Mouse (Mus musculus) CH12.LX (cell line): ENCODE results near the gene Slc39a3. TPM values are rescaled to one million over a fixed set of nuclear protein-coding genes. Genes with fewer than 3 reads are reported as not detected.

Experiments used
- DNase-seq: peaks from one replicate; pipeline ENCODE4 v3.0.0-alpha.2; 2013; ENCODE audit errors: extremely low read depth
- H3K27ac ChIP-seq: 2 replicates; pipeline ENCODE4 v1.5.1; 2012; ENCODE audit warnings: low read depth, mild to moderate bottlenecking, control low read depth, moderate library complexity; ENCODE audit not compliant: insufficient read depth
- H3K27me3 ChIP-seq: replicated peaks from 2 replicates; pipeline ENCODE3; 2012; ENCODE audit warnings: inconsistent platforms
- H3K36me3 ChIP-seq, 2 experiments: replicated peaks in 1 of 2; 2 replicates each; pipeline versions ENCODE3 to v1.6.1; 2012; ENCODE audit warnings: inconsistent platforms in 1 of 2, low read length in 1 of 2, mild to moderate bottlenecking in 1 of 2, mixed read lengths in 1 of 2, moderate library complexity in 1 of 2; ENCODE audit not compliant: control insufficient read depth in 1 of 2, insufficient read depth in 1 of 2
- H3K4me1 ChIP-seq, 2 experiments: 2 replicates each; pipeline ENCODE4 v1.6.1; 2012; ENCODE audit warnings: inconsistent platforms in 1 of 2, moderate library complexity in 1 of 2; ENCODE audit not compliant: insufficient read depth in 2 of 2, control insufficient read depth in 1 of 2
- H3K4me2 ChIP-seq: 2 replicates; pipeline ENCODE4 v1.6.1; 2012; ENCODE audit warnings: low read depth, mild to moderate bottlenecking, control low read depth; ENCODE audit not compliant: poor library complexity, insufficient read depth, severe bottlenecking
- H3K4me3 ChIP-seq, 3 experiments: fragments of 150-350 bp in 1 of 3; sonication (generic) in 1 of 3; replicated peaks in 1 of 3; 2 replicates each; pipeline versions ENCODE3 to v1.5.1; 2011 to 2012; ENCODE audit warnings: low read depth in 2 of 3, low read length in 2 of 3, mild to moderate bottlenecking in 2 of 3, moderate library complexity in 2 of 3, control low read depth in 1 of 3, improper control_type of control experiment in 1 of 3, inconsistent platforms in 1 of 3, mixed read lengths in 1 of 3; ENCODE audit not compliant: poor library complexity in 1 of 3
- H3K79me2 ChIP-seq: replicated peaks from 2 replicates; pipeline ENCODE4 v1.6.1; 2012; ENCODE audit warnings: mild to moderate bottlenecking, moderate library complexity; ENCODE audit not compliant: control insufficient read depth, poor library complexity, insufficient read depth, severe bottlenecking; ENCODE audit errors: extremely low read depth
- H3K9ac ChIP-seq: 2 replicates; pipeline ENCODE4 v1.6.1; 2012; ENCODE audit warnings: low read depth, mild to moderate bottlenecking, control low read depth, moderate library complexity; ENCODE audit not compliant: insufficient read depth
- H3K9me3 ChIP-seq: replicated peaks from 2 replicates; pipeline ENCODE3; 2012; ENCODE audit warnings: low read length, inconsistent platforms, mixed read lengths
- BHLHE40 ChIP-seq: IDR thresholded peaks from 2 replicates; pipeline ENCODE4 v1.6.1; 2011; ENCODE audit warnings: mild to moderate bottlenecking, low read depth, low read length, improper control_type of control experiment
- CHD1 ChIP-seq: IDR thresholded peaks from 2 replicates; pipeline ENCODE4 v1.6.1; 2012; ENCODE audit warnings: low read depth, low read length, improper control_type of control experiment, inconsistent platforms
- CHD2 ChIP-seq: IDR thresholded peaks from 2 replicates; pipeline ENCODE4 v1.6.1; 2011; ENCODE audit warnings: low read length, improper control_type of control experiment
- CTCF ChIP-seq, 2 experiments: IDR thresholded peaks in 1 of 2; conservative IDR thresholded peaks in 1 of 2; 2 replicates each; pipeline ENCODE4 v1.5.1; 2011 to 2012; ENCODE audit warnings: low read depth in 2 of 2, low read length in 2 of 2, improper control_type of control experiment in 1 of 2, inconsistent platforms in 1 of 2, mild to moderate bottlenecking in 1 of 2, moderate library complexity in 1 of 2
- ELF1 ChIP-seq: IDR thresholded peaks from 2 replicates; pipeline ENCODE4 v1.6.1; 2014; ENCODE audit warnings: low read depth, mild to moderate bottlenecking, inconsistent platforms, low read length, improper control_type of control experiment
- EP300 ChIP-seq: IDR thresholded peaks from 2 replicates; pipeline ENCODE4 v1.6.1; 2011; ENCODE audit warnings: low read length, improper control_type of control experiment
- ETS1 ChIP-seq: conservative IDR thresholded peaks from 2 replicates; pipeline ENCODE4 v1.6.1; 2012; ENCODE audit warnings: low read depth, mild to moderate bottlenecking, inconsistent platforms, low read length, improper control_type of control experiment, moderate library complexity
- HCFC1 ChIP-seq: IDR thresholded peaks from 2 replicates; pipeline ENCODE4 v1.6.1; 2012; ENCODE audit warnings: low read depth, mild to moderate bottlenecking, inconsistent platforms, low read length, improper control_type of control experiment
- IRF4 ChIP-seq: IDR thresholded peaks from 2 replicates; pipeline ENCODE4 v1.6.1; 2014; ENCODE audit warnings: low read depth, mild to moderate bottlenecking, inconsistent platforms, low read length, improper control_type of control experiment
- JUND ChIP-seq: conservative IDR thresholded peaks from 2 replicates; pipeline ENCODE4 v1.6.1; 2011; ENCODE audit warnings: low read depth, low read length, improper control_type of control experiment
- KAT2A ChIP-seq: IDR thresholded peaks from 2 replicates; pipeline ENCODE4 v1.6.1; 2012; ENCODE audit warnings: low read length, improper control_type of control experiment, inconsistent platforms; ENCODE audit not compliant: insufficient replicate concordance
- MAFK ChIP-seq: IDR thresholded peaks from 2 replicates; pipeline ENCODE4 v1.6.1; 2011; ENCODE audit warnings: low read length, improper control_type of control experiment; ENCODE audit not compliant: insufficient replicate concordance
- MAX ChIP-seq: IDR thresholded peaks from 2 replicates; pipeline ENCODE4 v1.6.1; 2011; ENCODE audit warnings: low read length, improper control_type of control experiment
- MEF2A ChIP-seq: IDR thresholded peaks from 2 replicates; pipeline ENCODE4 v1.6.1; 2014; ENCODE audit warnings: low read depth, mild to moderate bottlenecking, inconsistent platforms, low read length, improper control_type of control experiment, borderline replicate concordance
- MXI1 ChIP-seq: IDR thresholded peaks from 2 replicates; pipeline ENCODE4 v1.6.1; 2011; ENCODE audit warnings: mild to moderate bottlenecking, low read depth, low read length, improper control_type of control experiment
- MYC ChIP-seq: IDR thresholded peaks from 2 replicates; pipeline ENCODE4 v1.6.1; 2011; ENCODE audit warnings: low read depth, mild to moderate bottlenecking, improper control_type of control experiment, low read length
- NELFE ChIP-seq: IDR thresholded peaks from 2 replicates; pipeline ENCODE4 v1.6.1; 2011; ENCODE audit warnings: low read depth, low read length, improper control_type of control experiment
- POLR2A ChIP-seq: IDR thresholded peaks from 2 replicates; pipeline ENCODE4 v1.6.1; 2011; ENCODE audit warnings: low read depth, mild to moderate bottlenecking, improper control_type of control experiment, low read length
- RAD21 ChIP-seq: IDR thresholded peaks from 2 replicates; pipeline ENCODE4 v1.6.1; 2011; ENCODE audit warnings: low read depth, mild to moderate bottlenecking, low read length, improper control_type of control experiment, moderate library complexity
- RCOR1 ChIP-seq: conservative IDR thresholded peaks from 2 replicates; pipeline ENCODE4 v1.6.1; 2012; ENCODE audit warnings: low read depth, mild to moderate bottlenecking, inconsistent platforms, low read length, improper control_type of control experiment
- SIN3A ChIP-seq: IDR thresholded peaks from 2 replicates; pipeline ENCODE4 v1.6.1; 2012; ENCODE audit warnings: low read length, improper control_type of control experiment, inconsistent platforms
- SMC3 ChIP-seq: IDR thresholded peaks from 2 replicates; pipeline ENCODE4 v1.6.1; 2011; ENCODE audit warnings: low read depth, low read length, improper control_type of control experiment
- TBP ChIP-seq: conservative IDR thresholded peaks from 2 replicates; pipeline ENCODE4 v1.6.1; 2011; ENCODE audit warnings: low read depth, low read length, improper control_type of control experiment
- TCF12 ChIP-seq: IDR thresholded peaks from 2 replicates; pipeline ENCODE4 v1.6.1; 2014; ENCODE audit warnings: low read depth, mild to moderate bottlenecking, inconsistent platforms, low read length, improper control_type of control experiment
- USF1 ChIP-seq: IDR thresholded peaks from 2 replicates; pipeline ENCODE4 v1.6.1; 2014; ENCODE audit warnings: low read depth, mild to moderate bottlenecking, inconsistent platforms, low read length, improper control_type of control experiment
- USF2 ChIP-seq: conservative IDR thresholded peaks from 2 replicates; pipeline ENCODE4 v1.6.1; 2011; ENCODE audit warnings: low read depth, low read length, improper control_type of control experiment
- ZNF384 ChIP-seq: IDR thresholded peaks from 2 replicates; pipeline ENCODE4 v1.6.1; 2012; ENCODE audit warnings: low read depth, low read length, improper control_type of control experiment, inconsistent platforms
- dilution Hi-C: fragments of 300-500 bp; cut with MboI; formaldehyde crosslinking; loops from 2 replicates; pipeline ENCODE4 v1.14.3; 2020; ENCODE audit warnings: low sequenced_read_pairs; ENCODE audit not compliant: extremely low pct_unique_long_range_greater_than_20kb, extremely low pct_ligation_motif_present
- in situ Hi-C: fragments of 300-500 bp; cut with MboI; formaldehyde crosslinking; loops from 3 replicates; pipeline ENCODE4 v1.14.3; 2019; ENCODE audit warnings: low sequenced_read_pairs, low pct_ligation_motif_present, low pct_unique_long_range_greater_than_20kb, mixed read lengths
- polyA plus RNA-seq: library from polyadenylated mRNA; unstranded; fragments of >175 nt; gene quantifications from 2 replicates; pipeline ENCODE4 v1.2.1, GENCODE M21; 2012; ENCODE audit warnings: low read depth; ENCODE audit not compliant: insufficient read length
- total RNA-seq, 2 experiments: library from RNA; depleted of rRNA; stranded (reverse); fragments of 300-350 nt in 1 of 2; fragments of >200 nt in 1 of 2; gene quantifications; 2 replicates each; pipeline ENCODE4 v1.2.3; 2012 to 2014

The Slc39a3 gene
- total and polyA plus RNA-seq, 3 experiments = 3.9 to 7.2 (median 4.2) TPM

- Histone ChIP-seq H3K4me2 (peak overlapping the region; percentile 52), H3K4me1 (peaks cover 12 to 37% of the 10 kb centered on the region in 2 experiments)
- dilution Hi-C loops = no loop called here
Measured at GRCm38 (mm10) chr10:81000197-81001062, 36.8 kb downstream of the Slc39a3 start.

GRCm38 (mm10) chr10:80999362-81000196, 37.6 kb downstream of the Slc39a3 start:
- Histone ChIP-seq H3K36me3 (no peaks in the 10 kb centered on the region), H3K4me3 (no peak overlapping the region), H3K27ac (no peak overlapping the region), H3K9ac (no peak overlapping the region), H3K27me3 (peaks cover 60% of the 10 kb centered on the region), H3K79me2 (no peaks in the 10 kb centered on the region), H3K4me2 (peak overlapping the region; percentile 52), H3K4me1 (peaks cover 14 to 43% of the 10 kb centered on the region in 2 experiments), H3K9me3 (peaks cover 3% of the 10 kb centered on the region)
- in situ Hi-C loops (loop anchor here (5.0 to 10.0 kb wide), 4 partner anchors 43 to 252 kb away; partner anchors contain the start of gene Amh), dilution Hi-C loops (no loop called here)
- peak; percentile 88 for DNase-seq
- TF ChIP-seq USF2 (0 out of 2 replicates have a peak, but pooled peaks have one; percentile 12), MAFK (no peak), MAX (peak; percentile 99), MYC (peak; percentile 99), EP300 (no peak), NELFE (peak; percentile 64; the same call in 1 of the 2 replicates), USF1 (peak; percentile 28), ETS1 (peak; percentile 15; the same call in 1 of the 2 replicates), MXI1 (peak; percentile 96), CHD2 (no peak), TCF12 (0 out of 2 replicates have a peak, but pooled peaks have one; percentile 51), HCFC1 (peak; percentile 51), CHD1 (no peak), MEF2A (peak; percentile 33; the same call in 1 of the 2 replicates), BHLHE40 (peak; percentile 90), CTCF (conservative IDR thresholded peaks at IDR 0.05 in 1 of 2, IDR thresholded peaks at IDR 0.05 in 1 of 2; ENCODE audit: low read depth in 2 of 2, low read length in 2 of 2) (peak; percentile 61 to 89), SIN3A (peak; percentile 52; the same call in 1 of the 2 replicates), ZNF384 (peak; percentile 21; the same call in 1 of the 2 replicates), SMC3 (peak; percentile 76), TBP (0 out of 2 replicates have a peak, but pooled peaks have one; percentile 42), KAT2A (no peak), POLR2A (0 out of 2 replicates have a peak, but pooled peaks have one; percentile 39), JUND (peak; percentile 91), ELF1 (no peak), IRF4 (0 out of 2 replicates have a peak, but pooled peaks have one; percentile 41), RCOR1 (no peak), RAD21 (peak; percentile 51)

More at GRCm38 (mm10) chr10:81000197-81001062, 36.8 kb downstream of the Slc39a3 start:
- in situ Hi-C loops = loop anchor here (5.0 kb wide), 1 partner anchor 42 kb away; no protein-coding TSS in a partner anchor
- DNase-seq = no peak
- H3K27me3 ChIP-seq = peaks cover 60% of the 10 kb centered on the region
- peak overlapping the region; percentile 22; the same call in 1 of the 2 replicates for H3K9ac ChIP-seq
- TF ChIP-seq SIN3A (0 out of 2 replicates have a peak, but pooled peaks have one; percentile 10), MEF2A (no peak), JUND (no peak)
- no peak overlapping the region for H3K4me3 ChIP-seq
- H3K36me3 ChIP-seq = no peaks in the 10 kb centered on the region
- no peak overlapping the region for H3K27ac ChIP-seq
- H3K79me2 ChIP-seq = no peaks in the 10 kb centered on the region
- peaks cover 3% of the 10 kb centered on the region for H3K9me3 ChIP-seq
